Mouse (Mus musculus) C2C12 (cell line): Measurements from ENCODE around the gene Trim24.

Source experiments
- CEBPB ChIP-seq: IDR thresholded peaks from one replicate; pipeline ENCODE4 v1.6.1; 2011; ENCODE audit warnings: low read depth, mild to moderate bottlenecking, control low read depth, moderate library complexity
- CTCF ChIP-seq: IDR thresholded peaks from one replicate; pipeline ENCODE4 v1.5.1; 2011; ENCODE audit not compliant: control insufficient read depth, insufficient read depth, insufficient read length
- MAX ChIP-seq: IDR thresholded peaks from one replicate; pipeline ENCODE4 v1.6.1; 2011; ENCODE audit warnings: mild to moderate bottlenecking, control low read depth

DNA sequence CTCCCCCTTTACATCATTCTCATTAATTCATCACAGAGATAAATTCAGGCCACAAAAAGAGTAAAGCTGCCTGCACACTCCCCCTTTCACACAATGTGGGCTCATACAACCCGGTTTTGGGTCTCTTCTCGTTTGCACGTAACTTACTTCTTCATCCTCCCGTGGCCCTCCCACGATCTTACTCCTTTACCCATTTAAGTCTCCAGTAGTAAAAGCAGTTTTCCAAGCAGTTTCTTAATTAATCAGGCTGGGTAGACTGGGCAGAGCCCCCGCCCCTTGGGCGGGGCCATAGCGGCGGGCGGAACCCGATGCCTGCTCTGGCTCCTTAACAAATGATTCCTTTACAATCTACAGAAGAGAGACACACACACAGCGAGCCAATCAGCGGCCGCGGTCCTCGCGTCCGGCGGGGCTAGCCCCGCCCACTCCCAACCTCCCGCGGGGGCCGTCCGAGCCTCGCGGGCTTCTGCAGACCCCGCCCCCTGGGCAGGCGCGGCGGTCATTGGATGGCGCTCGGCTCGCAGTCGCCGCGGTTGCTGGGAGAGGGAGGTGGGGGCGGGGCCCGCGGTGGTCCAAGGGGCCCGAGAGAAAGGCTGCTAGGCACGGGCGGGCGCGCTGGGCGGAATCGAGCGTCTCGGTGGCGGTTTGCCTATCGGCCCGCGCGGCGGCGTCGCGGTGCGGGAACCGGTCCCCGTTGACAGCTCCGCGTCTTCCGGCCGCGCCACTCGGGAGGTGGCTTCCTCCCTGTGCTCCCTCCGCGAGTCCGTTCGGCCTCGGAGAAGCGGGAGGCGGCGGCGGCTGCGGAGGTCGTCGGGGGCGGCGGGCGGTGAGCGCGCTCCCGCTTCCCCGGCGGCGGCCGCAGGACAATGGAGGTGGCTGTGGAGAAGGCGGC lies at the start of gene Trim24:
- no peak for TF ChIP-seq CTCF
- no peak for TF ChIP-seq MAX
- no peak for TF ChIP-seq CEBPB
